Mouse (Mus musculus): ENCODE results near the gene Naa16. TPM values are rescaled to one million over a fixed set of nuclear protein-coding genes. Genes with fewer than 3 reads are reported as not detected.
"Not testable (repeated sequence)": the region's sequence is repeated elsewhere in the genome, so short reads cannot be mapped to it uniquely, and the experiment has no call there.

The Naa16 gene
- 10 to 100 TPM in 1 of 2 experiments, 1 to 10 TPM in 1; 9.9 to 17.6 TPM for total RNA-seq (2021)

GRCm38 (mm10) chr14:79390265-79390926 lies at the start of gene Naa16:
Gene Naa16, minus strand, starts transcription at chr14:79390778.
- intact Hi-C loops (cut with DNase I): no loop called here
- DNase-seq (ENCODE audit: low spot score in 2 of 2): peak; percentile 93 to 95

GRCm38 (mm10) chr14:79434068-79434467 lies 43.5 kb upstream of the Naa16 start:
- no peak for DNase-seq (ENCODE audit: low spot score in 2 of 2)
- intact Hi-C loops (cut with DNase I): no loop called here

DNA sequence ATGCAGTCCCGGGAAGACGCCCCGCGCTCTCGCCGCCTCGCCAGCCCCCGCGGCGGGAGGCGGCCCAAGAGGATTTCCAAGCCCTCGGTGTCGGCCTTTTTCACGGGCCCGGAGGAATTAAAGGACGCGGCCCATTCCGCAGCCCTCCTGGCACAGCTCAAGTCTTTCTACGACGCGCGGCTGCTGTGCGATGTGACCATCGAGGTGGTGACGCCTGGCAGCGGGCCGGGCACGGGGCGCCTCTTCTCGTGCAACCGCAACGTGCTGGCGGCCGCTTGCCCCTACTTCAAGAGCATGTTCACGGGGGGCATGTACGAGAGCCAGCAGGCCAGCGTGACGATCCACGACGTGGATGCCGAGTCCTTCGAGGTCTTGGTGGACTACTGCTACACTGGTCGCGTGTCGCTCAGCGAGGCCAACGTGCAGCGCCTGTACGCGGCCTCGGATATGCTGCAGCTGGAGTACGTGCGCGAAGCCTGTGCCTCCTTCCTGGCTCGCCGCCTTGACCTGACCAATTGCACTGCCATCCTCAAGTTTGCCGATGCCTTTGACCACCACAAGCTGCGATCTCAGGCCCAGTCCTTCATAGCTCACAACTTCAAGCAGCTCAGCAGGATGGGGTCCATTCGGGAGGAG lies 36.3 kb upstream of the Naa16 start:
- not testable (repeated sequence) for DNase-seq (ENCODE audit: low spot score in 2 of 2)
- intact Hi-C loops (cut with DNase I): loop anchor here (1.0 kb wide), 2 partner anchors 24 to 30 kb away; partner anchors contain the start of genes Kbtbd6 and Mtrf1

GRCm38 (mm10) chr14:79425979-79426729 lies 35.6 kb upstream of the Naa16 start, which contains the start of gene Kbtbd7:
Gene Kbtbd7, plus strand, starts transcription at chr14:79426511.
- peak; percentile 93 to 94 for DNase-seq (ENCODE audit: low spot score in 2 of 2)

DNA sequence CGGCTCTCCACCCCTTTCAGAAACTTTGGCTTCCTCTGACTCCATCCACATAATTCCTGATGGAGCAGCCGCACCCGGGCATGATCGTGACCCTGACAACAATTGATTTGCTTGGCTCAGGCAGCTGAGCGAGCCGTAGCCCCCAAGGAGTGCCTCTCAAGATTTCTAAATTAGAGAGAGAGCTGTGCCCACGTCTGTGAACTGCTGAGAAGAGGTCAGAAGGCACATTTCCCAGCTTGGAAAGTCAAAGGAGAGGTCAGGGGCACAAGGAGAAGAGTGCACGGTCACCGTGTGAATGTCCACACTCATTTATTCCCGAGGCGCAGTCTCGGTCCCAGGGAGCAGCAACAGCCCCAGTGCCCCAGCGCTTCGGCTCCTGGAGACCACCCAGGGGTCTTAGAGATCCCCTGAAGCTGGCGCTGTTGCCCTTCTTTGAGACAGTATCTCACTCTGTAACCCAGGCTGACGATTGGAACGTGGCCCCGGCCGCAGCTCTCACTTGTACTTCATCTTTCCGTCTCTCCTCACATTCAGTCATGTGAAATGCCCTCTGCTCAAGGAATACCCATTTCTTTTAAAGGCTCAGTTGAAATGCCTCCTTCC lies 29.6 kb upstream of the Naa16 start:
- no peak for DNase-seq (ENCODE audit: low spot score in 2 of 2)
- intact Hi-C loops (cut with DNase I): no loop called here

More at GRCm38 (mm10) chr14:79425979-79426729, 35.6 kb upstream of the Naa16 start, which contains the start of gene Kbtbd7:
- intact Hi-C loops (cut with DNase I): loop anchor here (1.0 kb wide), 2 partner anchors 25 to 29 kb away; partner anchors contain the start of genes Kbtbd6 and Mtrf1

DNA sequence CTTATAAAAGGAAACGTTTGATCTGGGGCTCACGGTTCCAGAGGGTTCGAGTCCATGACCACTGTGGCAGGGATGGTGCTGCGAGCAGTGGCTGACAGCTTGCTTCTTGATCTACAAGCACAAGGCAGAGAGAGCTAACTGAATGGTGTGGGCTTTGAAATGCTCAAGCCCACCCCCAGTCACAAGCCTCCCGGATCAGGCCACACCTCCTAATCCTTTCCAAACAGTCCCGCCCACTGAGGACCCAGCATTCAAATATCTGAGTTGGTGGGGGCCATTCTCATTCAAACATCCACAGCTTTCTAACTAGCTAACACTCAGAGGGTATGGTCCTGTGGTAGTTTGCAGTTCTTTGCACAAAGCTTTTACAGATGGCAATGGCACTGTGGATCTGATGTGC lies 22.5 kb upstream of the Naa16 start:
- intact Hi-C loops (cut with DNase I): no loop called here
- no peak for DNase-seq (ENCODE audit: low spot score in 2 of 2)

GRCm38 (mm10) chr14:79410662-79411061 lies 20.1 kb upstream of the Naa16 start:
- intact Hi-C loops (cut with DNase I): no loop called here
- DNase-seq (ENCODE audit: low spot score in 2 of 2): no peak

- DNase-seq (ENCODE audit: low spot score in 2 of 2): no peak
- intact Hi-C loops (cut with DNase I): no loop called here
These were observed 18.8 kb upstream of the Naa16 start for GRCm38 (mm10) chr14:79409278-79409830.

DNA sequence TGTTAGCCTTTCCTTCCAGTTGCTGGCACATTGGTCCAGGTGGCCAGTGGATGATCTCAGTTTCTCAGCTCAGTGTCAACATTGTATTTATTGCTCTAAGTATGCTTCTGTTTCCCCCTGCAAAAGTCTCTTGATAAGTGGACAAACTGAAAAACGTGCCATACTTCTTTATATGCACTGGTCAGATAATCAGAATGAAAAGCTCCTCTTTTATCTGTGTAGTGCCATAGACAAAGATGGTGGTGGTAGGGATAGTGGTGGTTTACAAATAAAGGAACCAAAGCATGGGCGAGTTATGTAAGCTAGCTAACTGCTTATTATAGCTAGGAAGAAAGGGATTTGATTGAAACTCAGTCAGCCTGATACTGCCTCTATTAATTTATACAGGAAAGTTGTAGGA lies 17.1 kb upstream of the Naa16 start:
- no peak for DNase-seq (ENCODE audit: low spot score in 2 of 2)
- intact Hi-C loops (cut with DNase I): no loop called here

GRCm38 (mm10) chr14:79397321-79398122 lies 6.9 kb upstream of the Naa16 start, which contains the start of gene Mtrf1:
Gene Mtrf1, plus strand, starts transcription at chr14:79397772.
- intact Hi-C loops (cut with DNase I): loop anchor here (1.0 to 5.0 kb wide), 2 partner anchors 29 to 70 kb away; partner anchors contain the start of gene Kbtbd7
- peak; percentile 72 to 75 for DNase-seq (ENCODE audit: low spot score in 2 of 2)

DNA sequence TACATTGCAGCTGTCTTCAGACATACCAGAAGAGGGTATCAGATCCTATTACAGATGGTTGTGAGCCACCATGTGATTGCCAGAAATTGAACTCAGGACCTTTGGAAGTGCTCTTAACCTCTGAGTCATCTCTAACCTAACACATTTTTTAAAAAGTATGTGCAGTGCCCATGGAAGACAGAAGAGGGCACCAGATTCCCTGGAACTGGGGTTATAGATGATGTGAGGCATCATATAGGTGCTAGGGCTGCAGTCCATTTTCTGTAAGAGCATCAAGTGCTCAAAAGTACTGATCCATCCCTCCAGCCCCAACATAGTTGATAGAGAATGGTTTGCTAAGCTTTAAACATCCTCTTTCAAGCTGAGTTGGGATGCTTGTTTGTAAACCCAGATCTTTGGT lies 4.0 kb upstream of the Naa16 start:
- no peak for DNase-seq (ENCODE audit: low spot score in 2 of 2)

GRCm38 (mm10) chr14:79393289-79393688 lies 2.7 kb upstream of the Naa16 start:
- intact Hi-C loops (cut with DNase I): no loop called here
- no peak for DNase-seq (ENCODE audit: low spot score in 2 of 2)

More for the DNA sequence above, 4.0 kb upstream of the Naa16 start:
- intact Hi-C loops (cut with DNase I): no loop called here

GRCm38 (mm10) chr14:79389438-79390264 lies 927 bp downstream of the Naa16 start:
- no peak for DNase-seq (ENCODE audit: low spot score in 2 of 2)
- intact Hi-C loops (cut with DNase I): no loop called here

DNA sequence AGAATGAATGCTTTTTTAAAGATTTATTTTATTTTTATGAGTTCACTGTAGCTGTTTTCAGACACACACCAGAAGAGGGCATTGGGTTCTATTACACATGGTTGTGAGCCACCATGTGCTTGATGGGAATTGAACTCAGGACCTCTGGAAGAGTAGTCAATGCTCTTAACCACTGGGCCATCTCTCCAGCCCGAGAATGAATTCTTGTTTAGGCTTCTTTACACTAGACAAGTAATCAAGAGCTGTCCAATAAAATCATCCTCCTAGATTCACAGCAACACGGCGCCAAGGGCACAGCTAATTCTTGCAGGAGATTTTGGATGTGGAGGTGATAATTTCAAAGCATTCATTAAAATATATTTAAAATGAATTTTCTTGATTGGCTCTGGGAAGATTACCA lies 2.3 kb downstream of the Naa16 start:
- intact Hi-C loops (cut with DNase I): no loop called here
- DNase-seq (ENCODE audit: low spot score in 2 of 2): no peak

DNA sequence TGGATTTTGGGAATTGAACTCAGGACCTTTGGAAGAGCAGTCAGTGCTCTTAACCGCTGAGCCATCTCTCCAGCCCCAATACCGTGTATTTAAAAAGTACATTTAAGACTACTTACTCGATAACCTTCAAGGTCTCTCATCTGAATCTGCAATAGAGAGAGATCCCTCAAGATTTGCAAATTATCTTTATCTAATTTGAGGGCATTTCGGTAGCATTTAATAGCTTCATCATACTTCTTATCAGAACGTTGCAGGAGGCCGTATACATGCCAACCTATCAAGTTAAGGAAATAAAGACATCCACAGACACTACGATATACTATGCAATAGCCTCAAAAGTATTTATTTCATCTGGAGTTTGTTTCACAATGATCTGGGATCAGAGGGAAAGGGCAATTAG lies 7.5 kb downstream of the Naa16 start:
- intact Hi-C loops (cut with DNase I): no loop called here
- no peak for DNase-seq (ENCODE audit: low spot score in 2 of 2)

- no peak for DNase-seq (ENCODE audit: low spot score in 2 of 2)
- intact Hi-C loops (cut with DNase I): no loop called here
These were observed 13.5 kb downstream of the Naa16 start for GRCm38 (mm10) chr14:79377041-79377440.

DNA sequence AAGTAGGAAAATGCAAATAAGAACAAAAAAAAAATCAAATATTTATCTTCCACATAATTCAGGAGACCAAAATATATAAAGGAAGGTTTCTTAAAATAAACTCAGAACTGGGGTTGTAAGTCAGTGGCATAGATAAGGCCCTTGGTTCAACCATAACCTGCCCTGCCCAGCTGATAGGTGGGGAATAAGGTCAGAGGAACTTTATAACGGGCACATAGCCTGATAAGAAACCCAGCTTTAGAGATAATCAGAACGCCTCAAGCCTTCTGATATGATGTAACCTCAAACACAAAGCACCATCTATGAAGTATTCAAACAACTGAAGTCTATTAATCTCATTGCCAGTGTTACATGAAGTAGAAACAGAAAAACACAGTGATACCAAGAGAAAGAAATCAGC lies 32.5 kb downstream of the Naa16 start:
- intact Hi-C loops (cut with DNase I): no loop called here
- DNase-seq (ENCODE audit: low spot score in 2 of 2): no peak

DNA sequence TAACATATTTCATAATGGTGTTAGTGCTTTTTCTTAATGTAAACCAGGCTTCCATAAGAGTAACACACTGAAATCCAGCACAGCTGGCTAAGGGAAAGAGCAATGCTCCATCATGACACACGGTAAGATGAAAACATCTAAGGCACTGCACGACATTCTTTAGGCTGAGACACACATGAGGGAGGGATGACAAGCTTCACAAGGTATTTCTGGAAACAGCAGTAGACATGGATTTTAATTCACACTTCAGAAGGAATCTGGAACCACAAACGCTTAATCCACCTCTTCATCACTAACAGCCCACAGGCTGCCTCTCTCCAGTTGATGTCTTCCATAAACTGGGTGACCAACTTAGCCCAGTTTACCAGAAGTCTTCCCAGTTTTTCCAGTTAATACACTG lies 44.2 kb downstream of the Naa16 start:
- no peak for DNase-seq (ENCODE audit: low spot score in 2 of 2)

More for the DNA sequence above, 44.2 kb downstream of the Naa16 start:
- intact Hi-C loops (cut with DNase I): no loop called here

All from left cerebral cortex, postnatal 36 days (tissue).